Mouse (Mus musculus) neural tube, embryonic 10.5 days (tissue): ENCODE measurements around the gene Lmbr1l.
A peak's percentile ranks its signal among the peaks of the same experiment; 100 is the strongest.
"Not testable (repeated sequence)": the region's sequence is repeated elsewhere in the genome, so short reads cannot be mapped to it uniquely, and the experiment has no call there.

Experiments
- DNase-seq: peaks from one replicate; pipeline ENCODE4 v3.0.0-alpha.2; 2017; ENCODE audit warnings: low spot score; ENCODE audit errors: extremely low spot score

Lmbr1l gene

GRCm38 (mm10) chr15:98934217-98934839, 16.3 kb upstream of the Lmbr1l start, which contains the start of gene Tuba1b:
Gene Tuba1b, minus strand, starts transcription at chr15:98934565.
- peak; percentile 90 for DNase-seq

DNA sequence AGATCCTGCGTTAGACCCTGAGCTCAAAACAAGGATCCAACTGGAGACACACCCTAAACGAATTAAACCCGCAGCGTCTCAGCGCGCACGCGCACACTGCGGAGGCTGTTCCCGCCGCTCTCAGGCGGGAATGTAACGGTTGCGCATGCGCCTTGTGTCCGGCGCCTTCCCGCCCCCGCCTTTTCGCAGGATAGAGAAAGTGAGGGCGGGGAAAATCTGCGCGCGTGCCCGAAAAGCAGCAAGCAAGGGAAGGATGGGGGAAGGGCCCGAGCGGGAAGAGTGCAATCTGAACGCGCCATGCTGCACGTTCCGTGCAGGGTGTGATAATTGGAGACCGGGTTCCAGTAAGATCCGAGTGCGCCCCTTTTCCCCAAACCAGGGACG, 15.8 kb upstream of the Lmbr1l start:
- peak; percentile 96 for DNase-seq

DNA sequence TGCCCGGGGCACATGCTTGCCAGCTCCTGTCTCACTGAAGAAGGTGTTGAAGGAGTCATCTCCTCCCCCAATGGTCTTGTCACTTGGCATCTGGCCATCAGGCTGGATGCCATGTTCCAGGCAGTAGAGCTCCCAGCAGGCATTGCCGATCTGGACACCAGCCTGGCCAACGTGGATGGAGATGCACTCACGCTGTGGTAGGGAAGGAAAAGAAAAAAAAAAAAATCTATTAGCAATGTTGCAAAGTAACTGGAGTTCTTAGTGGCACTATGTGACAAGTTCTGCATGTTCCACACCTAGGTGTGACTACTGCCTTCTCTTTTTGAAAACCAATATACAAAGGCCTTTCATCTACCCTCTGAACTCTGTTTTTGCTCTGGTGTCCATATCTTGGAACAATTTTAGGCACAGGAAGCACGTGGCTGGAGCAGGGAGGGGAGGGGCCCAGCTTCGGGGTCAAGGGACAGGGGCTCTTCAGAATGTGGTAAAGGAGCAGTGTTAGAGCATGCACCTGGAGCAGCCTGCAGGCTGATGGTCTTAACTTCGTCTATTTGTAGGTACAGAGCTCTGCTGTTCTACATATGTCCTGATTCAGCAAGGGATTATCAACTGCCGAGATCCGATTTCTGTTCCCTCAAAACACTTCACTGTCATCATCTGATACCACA, 15.1 kb upstream of the Lmbr1l start:
- DNase-seq = not testable (repeated sequence)

DNA sequence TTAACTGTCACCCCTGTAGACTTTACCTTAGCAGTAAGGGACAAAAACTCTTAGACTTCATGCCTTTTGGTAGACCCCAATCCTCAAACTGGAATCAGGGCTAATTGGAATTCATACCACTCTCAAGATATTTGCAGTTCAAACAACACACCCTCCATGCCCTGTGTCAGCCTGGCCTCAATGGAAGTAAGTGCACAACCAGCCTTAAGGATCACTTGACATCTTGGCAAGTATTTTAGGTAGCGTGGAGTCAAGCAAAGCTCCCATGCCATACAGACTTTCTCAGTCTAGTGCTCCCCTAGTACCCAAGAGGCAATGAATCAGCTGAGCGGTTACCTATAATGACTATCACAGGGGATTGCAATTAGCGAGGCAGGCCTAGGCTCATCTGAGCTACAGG, 13.0 kb upstream of the Lmbr1l start:
- DNase-seq = no peak

- peak; percentile 35 for DNase-seq
These were observed 12.1 kb upstream of the Lmbr1l start for GRCm38 (mm10) chr15:98930017-98930734.

GRCm38 (mm10) chr15:98928598-98929240, 10.7 kb upstream of the Lmbr1l start:
- peak; percentile 61 for DNase-seq

- no peak for DNase-seq
These were observed 9.5 kb upstream of the Lmbr1l start for GRCm38 (mm10) chr15:98927566-98927965.

- no peak for DNase-seq
These were observed 6.7 kb upstream of the Lmbr1l start for GRCm38 (mm10) chr15:98924682-98925081.

DNA sequence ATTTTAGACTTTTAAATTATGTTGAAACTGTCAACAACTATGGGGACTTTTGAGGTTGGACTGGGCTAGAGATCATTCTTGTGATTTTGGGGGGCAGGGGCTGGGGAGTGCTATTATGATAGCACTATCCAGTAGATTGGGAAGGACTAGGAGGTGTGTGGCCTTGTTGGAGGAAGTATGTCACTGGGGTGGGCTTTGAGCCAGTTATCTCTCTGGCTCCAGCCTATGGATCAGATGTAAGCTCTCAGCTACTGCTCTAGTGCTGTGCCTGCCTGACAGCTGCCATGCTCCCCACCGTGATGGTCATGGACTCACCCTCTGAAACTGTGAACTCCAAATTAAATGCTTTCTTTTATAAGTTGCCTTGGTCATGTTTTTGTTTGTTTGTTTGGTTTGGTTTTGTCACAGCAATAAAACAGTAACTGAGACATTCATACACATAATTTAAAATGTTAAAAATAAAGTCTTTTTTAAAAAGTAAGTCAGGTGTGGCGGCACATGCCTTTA, 5.1 kb upstream of the Lmbr1l start:
- DNase-seq = no peak

GRCm38 (mm10) chr15:98922581-98922980, 4.5 kb upstream of the Lmbr1l start:
- DNase-seq = no peak

DNA sequence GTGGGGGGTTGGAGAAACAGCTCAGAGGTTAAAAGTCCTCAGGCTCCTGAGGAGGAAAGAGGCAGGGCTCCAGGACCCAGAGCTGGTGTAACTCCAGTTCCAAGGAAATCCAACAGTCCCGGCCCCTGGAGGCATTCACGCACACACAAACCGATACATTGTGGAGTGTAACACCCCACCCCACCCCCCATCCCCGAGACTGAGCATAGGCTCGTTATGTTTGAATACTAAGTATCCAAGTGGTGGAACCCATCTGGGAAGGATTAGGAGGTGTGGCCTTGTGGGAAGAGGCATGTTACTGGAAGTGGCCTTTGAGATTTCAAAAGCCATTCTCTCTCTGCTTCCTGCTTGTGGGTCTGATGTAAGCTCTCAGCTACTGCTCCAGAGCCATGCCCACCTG, 3.5 kb upstream of the Lmbr1l start:
- no peak for DNase-seq

DNA sequence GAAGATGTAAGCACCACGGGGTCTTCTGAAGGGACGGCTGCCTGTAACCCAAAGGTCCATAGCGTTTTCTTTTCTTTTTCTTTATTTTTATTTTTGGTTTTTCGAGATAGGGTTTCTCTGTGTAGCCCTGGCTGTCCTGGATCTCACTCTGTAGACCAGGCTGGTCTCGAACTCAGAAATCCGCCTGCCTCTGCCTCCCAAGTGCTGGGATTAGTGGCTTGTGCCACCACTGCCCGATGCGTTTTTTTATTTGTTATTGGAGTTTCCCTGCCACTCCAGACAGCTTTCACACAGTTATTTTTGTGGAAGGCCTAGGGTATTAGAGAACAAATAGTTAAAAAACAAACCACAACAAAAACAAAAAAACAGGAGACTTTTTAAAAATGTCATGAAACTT, 466 bp upstream of the Lmbr1l start:
- DNase-seq = not testable (repeated sequence)

- peak; percentile 31 for DNase-seq
These were observed 940 bp downstream of the Lmbr1l start for GRCm38 (mm10) chr15:98917091-98917490.

DNA sequence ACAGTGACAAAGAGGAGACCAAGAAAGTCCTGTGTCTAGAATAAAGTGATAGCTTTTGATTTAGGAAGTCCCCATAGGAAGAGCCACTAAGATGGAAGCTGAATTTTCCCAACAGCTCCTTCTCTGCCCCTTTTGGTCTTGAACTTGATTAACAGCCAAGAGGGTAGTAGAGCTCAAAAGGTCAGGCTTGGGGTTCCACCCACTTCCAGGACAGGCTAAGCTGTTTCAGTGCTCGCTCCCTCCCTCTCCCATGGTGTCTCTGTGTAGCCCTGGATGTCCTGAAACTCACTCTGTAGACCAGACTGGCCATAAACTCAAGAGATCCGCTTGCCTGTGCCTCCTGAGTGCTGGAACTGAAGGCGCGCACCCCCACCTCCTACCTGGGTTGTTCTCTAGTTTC, 2.0 kb downstream of the Lmbr1l start:
- no peak for DNase-seq

DNA sequence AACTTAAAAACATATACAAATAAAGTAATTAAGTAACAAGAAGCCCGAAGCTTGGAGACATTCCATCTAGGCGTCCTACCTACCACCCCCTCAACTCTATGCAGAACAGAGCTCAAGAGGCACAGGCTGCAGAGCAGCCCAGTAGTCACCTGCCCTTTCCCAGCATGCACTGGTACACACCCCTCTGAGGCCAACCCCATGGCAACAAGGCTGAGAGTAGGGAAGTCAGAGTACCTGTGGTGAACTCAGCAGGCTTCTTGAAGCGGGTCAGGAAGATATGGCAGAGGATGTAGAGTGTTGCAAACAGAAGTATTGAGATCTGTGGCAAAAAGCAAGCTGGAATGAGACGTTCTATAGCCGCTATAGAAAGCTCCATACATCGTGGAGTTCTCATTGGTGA, 3.1 kb downstream of the Lmbr1l start:
- DNase-seq = no peak

GRCm38 (mm10) chr15:98904692-98905091, 13.3 kb downstream of the Lmbr1l start:
- DNase-seq = peak; percentile 77

DNA sequence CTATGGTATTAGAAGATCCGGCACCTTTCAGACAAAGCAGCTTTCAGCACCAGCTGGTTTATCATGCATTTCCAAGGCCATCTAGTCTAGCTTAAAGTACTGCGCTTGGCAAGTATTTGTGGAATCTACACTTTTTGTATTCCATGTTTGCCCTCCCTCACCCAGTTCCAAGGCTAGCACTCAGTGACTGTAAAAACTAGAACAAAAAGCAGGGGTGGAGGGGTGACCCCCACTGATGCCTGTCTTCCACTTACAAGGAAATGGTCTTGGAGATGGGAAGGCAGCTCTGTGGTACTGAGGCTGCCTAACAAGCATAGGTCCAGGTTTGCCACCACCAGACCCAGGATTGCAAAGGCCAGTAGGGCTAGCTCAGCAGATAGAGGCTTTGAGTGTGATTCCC, 15.4 kb downstream of the Lmbr1l start:
- no peak for DNase-seq

GRCm38 (mm10) chr15:98901530-98901929, 16.5 kb downstream of the Lmbr1l start:
- DNase-seq = no peak

DNA sequence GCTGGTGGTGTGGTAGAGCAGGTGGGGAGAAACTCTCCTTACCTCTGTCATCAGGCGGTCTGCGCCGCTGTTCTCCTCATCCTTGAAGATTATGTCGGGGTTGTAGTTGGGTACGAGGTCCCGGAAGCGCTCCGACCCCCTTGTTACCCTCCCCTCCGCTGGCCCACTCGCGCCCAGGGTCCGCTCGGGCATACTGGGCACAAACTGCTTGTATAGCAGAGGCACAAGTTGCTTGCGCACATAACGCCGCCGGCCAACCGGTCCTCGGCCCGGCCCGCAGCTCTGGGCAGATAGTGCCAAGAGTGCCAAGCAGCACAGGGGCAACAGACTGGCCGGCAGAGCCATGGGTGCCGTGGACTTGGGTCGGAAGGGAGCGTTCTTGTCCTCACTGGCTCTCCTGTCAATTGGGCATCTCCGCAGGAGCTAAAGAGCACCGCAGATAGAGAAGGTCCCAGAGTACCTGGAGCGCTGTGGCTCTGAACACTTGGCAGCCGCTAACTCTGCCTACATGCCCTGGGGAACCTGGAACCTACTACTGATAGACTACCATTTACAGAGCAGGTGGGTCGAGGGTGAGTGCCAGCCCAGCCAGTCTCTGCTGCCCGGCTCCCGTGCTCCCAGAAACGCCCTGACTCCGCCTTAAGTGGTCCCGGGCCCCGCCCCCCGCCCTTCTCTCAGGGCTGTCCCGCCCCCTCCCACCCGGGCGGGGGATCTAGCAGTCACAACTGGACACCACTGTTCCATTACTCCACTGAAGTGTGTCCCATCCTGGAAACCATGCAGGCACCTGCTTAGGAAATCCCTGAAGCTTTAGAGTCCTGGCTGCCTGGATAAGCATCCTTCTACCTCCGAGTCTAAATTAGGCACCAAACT, 19.9 kb downstream of the Lmbr1l start, which contains the start of gene Dhh:
Gene Dhh, minus strand, starts transcription at position 613 of the 873 bp plus-strand sequence.
- DNase-seq = peak; percentile 57

GRCm38 (mm10) chr15:98897495-98897894, 20.5 kb downstream of the Lmbr1l start:
- peak; percentile 32 for DNase-seq
